Mouse (Mus musculus): ENCODE measurements around the gene Crybg1. TPM values are rescaled to one million over a fixed set of nuclear protein-coding genes. Genes with fewer than 3 reads are reported as not detected.

Crybg1 gene
- polyA plus RNA-seq (2017; shearing (Covaris generic)): 82.5 TPM

GRCm38 (mm10) chr10:44148337-44149317 is at the start of gene Crybg1:
Gene Crybg1 (minus strand): TSS chr10:44148853.

GRCm38 (mm10) chr10:43901578-43902194 is 247.0 kb downstream of the Crybg1 start, which contains the start of the genes Qrsl1 and Rtn4ip1:
Gene Qrsl1 (minus strand): TSS chr10:43901745.
Gene Rtn4ip1 (plus strand): TSS chr10:43901807.

Other genes starting within 250 kb of the Crybg1 start
- gene Qrsl1, start 247.1 kb downstream of the Crybg1 start, polyA plus RNA-seq (2017; shearing (Covaris generic)): 18.1 TPM
- 10.8 TPM for gene Rtn4ip1, start 247.0 kb downstream of the Crybg1 start, polyA plus RNA-seq (2017; shearing (Covaris generic))
- gene Atg5, start 119.5 kb upstream of the Crybg1 start, polyA plus RNA-seq (2017; shearing (Covaris generic)): 38.9 TPM